Mouse (Mus musculus) small intestine, adult 2 months (tissue): ENCODE measurements at regions not wholly inside any gene's neighbourhood (a gene's known extent, or its start where the extent isn't known, plus 50 kb on each side); places are given as distances from the start of the nearest gene placed in this dataset.

Experiments
- CTCF ChIP-seq: fragments of 200-500 bp; IDR thresholded peaks from 2 replicates; pipeline ENCODE4 v1.5.1; 2012; ENCODE audit warnings: low read depth, mild to moderate bottlenecking, control low read depth, inconsistent platforms, low read length, moderate library complexity, mixed read lengths; ENCODE audit not compliant: insufficient replicate concordance, insufficient read length; ENCODE audit errors: extremely low read depth
- POLR2A ChIP-seq: fragments of 200-500 bp; IDR thresholded peaks from 2 replicates; pipeline ENCODE4 v1.6.1; 2012; ENCODE audit warnings: low read depth, mild to moderate bottlenecking, control low read depth, inconsistent platforms, low read length, moderate library complexity

- TF ChIP-seq CTCF (no peak), POLR2A (no peak)
Observed at GRCm38 (mm10) chr12:109744186-109744585, 144.1 kb upstream of the Rtl1 start.
